Mouse (Mus musculus) bone marrow macrophage, adult 2 months (primary cell): ENCODE data around the gene Six2. TPM values are rescaled to one million over a fixed set of nuclear protein-coding genes. Genes with fewer than 3 reads are reported as not detected.

Experiments
- H3K27ac ChIP-seq: 2 replicates; pipeline ENCODE4 v1.5.1; 2012; ENCODE audit warnings: low read depth, low read length; ENCODE audit not compliant: insufficient read depth
- H3K4me1 ChIP-seq: 2 replicates; pipeline ENCODE4 v1.6.1; 2012; ENCODE audit warnings: low read length; ENCODE audit not compliant: control insufficient read depth, insufficient read depth
- H3K4me3 ChIP-seq: 2 replicates; pipeline ENCODE4 v1.5.1; 2012; ENCODE audit warnings: mild to moderate bottlenecking, low read length, moderate library complexity; ENCODE audit not compliant: insufficient read depth
- CTCF ChIP-seq: IDR thresholded peaks from 2 replicates; pipeline ENCODE4 v1.5.1; 2012; ENCODE audit warnings: low read depth, mild to moderate bottlenecking, low read length, moderate library complexity
- POLR2A ChIP-seq: IDR thresholded peaks from 2 replicates; pipeline ENCODE4 v1.6.1; 2012; ENCODE audit warnings: mild to moderate bottlenecking, low read depth, low read length, borderline replicate concordance
- polyA plus RNA-seq: library from polyadenylated mRNA; stranded (reverse); fragments of >200 nt; gene quantifications from 2 replicates; pipeline ENCODE4 v1.2.4, GENCODE M21; 2012; ENCODE audit not compliant: missing spikeins, insufficient read depth, insufficient read length

Six2 gene
- polyA plus RNA-seq = not detected in 2 replicates

DNA sequence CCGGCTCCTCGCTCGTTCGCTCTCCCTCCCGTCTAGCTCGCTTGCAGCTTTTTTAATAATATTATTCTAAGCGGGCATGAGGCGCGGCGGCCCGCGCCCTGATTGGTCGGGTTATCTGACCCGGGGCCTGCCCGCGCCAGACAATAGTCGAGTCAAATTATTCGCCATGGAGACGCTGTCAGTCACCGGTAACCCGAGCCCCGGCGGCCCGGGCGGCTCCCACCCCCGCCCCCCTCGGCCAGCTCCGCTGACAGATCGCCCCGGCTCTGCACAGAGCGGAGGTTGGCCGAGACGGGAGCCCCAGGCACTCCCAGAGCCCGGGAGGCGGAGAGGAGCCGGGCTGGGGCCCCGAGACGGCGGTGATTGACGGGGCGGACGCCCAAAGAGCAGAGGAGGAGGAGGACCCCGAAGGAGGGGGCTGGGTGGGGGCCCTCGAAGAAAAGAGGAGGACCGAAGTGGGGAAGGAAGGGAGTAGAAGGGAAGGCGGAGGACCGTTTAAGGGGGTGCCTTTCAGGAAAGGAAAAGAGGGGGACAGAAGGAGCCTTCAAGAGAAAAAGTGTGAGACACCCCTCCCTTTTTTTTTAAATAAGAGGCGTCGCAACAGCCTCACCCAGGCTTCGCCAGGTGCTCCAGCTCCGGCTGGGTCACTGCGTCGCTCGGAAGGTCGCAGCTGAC lies at the start of gene Six2:
Gene Six2 (minus strand): TSS at position 39 of the 675 bp plus-strand sequence.
- H3K27ac ChIP-seq = no peak within 1 kb of the TSS
- TF ChIP-seq CTCF (no peak), POLR2A (no peak)
- H3K4me1 ChIP-seq = no peaks in the 10 kb centered on the region
- H3K4me3 ChIP-seq = peak within 1 kb of the TSS; percentile 26; the same call in 1 of the 2 replicates

DNA sequence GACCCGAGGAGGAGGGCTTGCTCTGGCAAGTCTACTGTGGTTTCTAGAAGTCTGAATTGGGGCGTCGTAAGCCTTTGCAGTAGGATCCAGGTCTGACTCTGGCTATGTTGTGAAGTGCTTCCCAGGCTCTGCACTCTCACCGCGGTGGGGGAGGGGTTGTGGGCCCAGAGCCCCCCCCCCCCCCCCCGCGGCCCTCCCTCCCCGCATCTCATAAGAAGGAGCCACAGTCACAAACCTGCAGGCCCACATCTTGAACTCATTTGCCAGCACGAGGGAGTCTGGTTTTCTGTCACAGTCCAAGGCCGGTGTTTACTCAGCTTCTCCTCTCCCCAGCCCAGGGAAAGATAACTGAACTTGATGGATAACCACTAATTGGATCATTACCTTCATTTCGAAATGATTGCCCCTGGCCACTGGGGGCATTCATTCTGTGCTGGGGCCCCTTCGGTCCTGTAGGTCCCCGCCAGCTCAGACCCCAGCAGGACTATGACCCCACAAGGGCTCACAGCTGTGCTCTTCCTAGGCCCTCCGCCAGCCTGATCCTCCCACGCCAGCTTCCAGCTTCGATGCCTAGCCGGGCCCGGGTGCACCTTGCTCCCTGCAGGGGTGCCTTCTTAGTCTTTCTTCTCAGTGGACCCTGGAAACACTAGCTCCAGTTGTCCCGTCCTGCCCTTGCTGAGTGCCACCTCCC lies 49.2 kb upstream of the Six2 start:
- H3K4me3 ChIP-seq = no peak overlapping the region
- H3K4me1 ChIP-seq = no peaks in the 10 kb centered on the region
- H3K27ac ChIP-seq = no peak overlapping the region
- TF ChIP-seq CTCF (no peak), POLR2A (no peak)

DNA sequence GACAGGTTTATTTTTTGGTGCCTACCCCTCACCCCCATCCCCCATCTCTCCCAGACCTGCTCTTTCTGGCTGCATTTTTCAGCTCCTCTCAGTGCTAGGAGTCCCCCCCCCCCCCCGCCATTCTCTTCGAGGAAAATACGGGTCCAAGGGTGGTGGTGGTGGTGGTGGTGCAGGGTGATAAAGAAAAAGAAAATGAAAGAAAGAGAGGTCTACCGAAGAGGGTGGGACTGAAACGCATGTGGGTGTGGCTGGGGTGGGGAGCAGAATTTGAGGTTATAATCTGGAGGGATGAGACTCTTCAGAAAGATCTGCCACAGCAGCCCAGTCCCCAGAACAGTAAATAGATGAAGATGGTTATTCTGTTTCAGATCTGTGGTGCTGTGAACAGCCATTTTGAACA lies 43.3 kb upstream of the Six2 start:
- Histone ChIP-seq H3K27ac (no peak overlapping the region), H3K4me3 (no peak overlapping the region), H3K4me1 (no peaks in the 10 kb centered on the region)
- TF ChIP-seq POLR2A (no peak), CTCF (no peak)

DNA sequence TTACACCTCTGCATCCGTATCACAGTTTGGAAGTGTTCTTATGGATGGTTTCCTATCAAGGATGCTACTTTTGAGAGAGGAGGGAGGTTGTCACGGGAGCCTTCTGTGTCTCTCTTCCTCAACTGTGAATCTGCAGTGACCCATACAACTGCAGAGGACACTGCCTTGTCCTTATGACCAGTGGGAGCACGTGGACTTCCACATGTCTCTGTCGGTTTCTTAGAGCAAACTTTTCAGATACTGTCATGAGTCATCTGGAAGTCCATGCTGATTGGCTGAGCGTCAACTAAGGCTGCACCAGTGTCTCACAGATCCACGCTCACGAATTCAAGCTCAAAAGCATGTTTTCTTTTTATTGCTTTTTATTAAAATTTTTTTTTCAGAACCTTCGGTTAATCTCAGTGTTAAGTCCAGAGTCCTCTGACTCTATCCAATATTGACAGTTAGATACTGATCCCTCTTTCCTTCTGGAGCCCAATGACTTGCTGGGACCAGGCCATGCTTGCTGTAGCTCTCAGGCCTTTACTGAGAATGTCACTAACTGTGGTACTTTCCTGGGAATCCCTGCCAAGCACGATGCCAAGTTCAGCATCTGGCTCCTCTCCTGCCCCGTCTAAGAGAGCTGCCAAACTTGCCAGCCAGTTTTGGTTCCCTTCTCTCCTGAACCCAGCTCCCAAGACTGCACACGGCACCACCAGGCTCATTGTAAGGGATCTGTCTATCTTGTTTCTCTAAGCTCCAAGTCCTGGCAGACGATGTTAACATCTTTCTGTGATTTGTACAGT lies 42.3 kb upstream of the Six2 start:
- TF ChIP-seq POLR2A (no peak), CTCF (no peak)
- Histone ChIP-seq H3K4me3 (no peak overlapping the region), H3K4me1 (no peaks in the 10 kb centered on the region), H3K27ac (no peak overlapping the region)

DNA sequence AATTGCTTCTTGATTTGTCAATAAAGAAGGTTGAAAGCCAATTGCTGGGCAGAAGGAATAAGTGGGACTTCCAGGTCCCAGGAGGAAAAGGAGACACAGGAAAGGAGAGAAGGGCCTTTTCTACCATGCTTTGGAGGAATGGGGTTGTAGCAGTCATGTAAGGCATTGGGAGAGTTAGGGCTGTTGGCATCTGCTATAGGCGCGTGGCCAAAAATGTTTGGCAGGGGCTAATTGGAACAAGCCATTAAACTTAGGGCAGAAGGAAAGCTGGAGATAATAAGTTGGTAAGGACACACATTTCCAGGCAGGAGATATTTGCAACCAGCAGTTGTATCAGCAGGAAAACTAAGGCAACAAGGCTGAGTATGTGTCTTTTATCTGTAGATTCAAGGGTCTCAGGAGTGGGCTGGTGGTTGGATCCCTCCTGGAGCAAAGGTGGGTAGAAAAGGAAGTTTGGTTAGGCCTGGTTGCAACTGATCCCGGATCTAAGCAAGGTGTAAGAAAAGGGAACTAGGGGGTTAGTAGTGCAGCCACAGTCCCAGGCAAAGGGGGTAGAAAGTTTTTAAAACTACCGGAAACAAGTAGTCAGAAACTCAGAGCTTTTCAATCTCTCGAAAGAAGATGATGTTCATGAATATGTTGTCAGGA lies 40.1 kb upstream of the Six2 start:
- Histone ChIP-seq H3K4me1 (no peaks in the 10 kb centered on the region), H3K4me3 (no peak overlapping the region), H3K27ac (no peak overlapping the region)
- TF ChIP-seq CTCF (no peak), POLR2A (no peak)

DNA sequence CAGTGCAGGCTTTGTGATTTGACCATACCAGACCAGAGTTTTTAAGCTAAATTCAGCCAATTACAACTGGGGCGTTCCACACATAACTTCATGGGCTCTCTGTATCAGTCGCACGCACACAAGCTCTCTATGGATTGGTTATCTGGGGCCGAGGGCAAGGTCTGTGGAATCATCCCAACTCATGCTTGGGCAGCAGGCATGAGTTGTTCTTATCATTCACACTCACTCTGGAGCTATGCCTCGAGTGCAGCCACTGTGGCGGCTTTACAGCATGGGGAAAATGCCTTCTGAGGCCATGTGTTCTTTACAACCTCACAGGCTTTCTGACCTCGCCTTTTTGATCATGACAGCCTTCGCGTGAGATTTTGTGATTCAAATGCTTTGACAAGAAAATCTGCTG lies 37.9 kb upstream of the Six2 start:
- TF ChIP-seq CTCF = no peak
- no peak for TF ChIP-seq POLR2A
- Histone ChIP-seq H3K27ac (no peak overlapping the region), H3K4me1 (no peaks in the 10 kb centered on the region), H3K4me3 (no peak overlapping the region)

DNA sequence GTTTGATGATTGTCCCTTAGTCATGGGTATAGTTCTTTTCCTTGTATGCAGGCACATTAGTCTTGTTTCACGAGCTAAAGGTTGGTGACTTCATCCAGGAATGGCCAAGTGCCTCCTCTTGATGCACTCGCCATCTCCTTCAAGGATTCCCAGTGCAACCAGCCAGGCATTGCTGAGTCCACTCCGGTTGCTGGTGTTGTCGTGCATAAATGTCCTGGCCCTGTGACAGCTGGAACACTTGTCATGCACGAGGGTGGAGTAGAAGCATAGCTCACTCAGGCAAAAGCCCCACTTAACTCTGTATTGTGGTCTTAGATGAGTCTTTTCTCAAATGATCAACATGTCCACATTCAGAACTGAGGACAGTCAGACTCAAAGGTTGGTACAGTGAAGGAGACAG lies 35.1 kb upstream of the Six2 start:
- Histone ChIP-seq H3K4me3 (no peak overlapping the region), H3K27ac (no peak overlapping the region), H3K4me1 (no peaks in the 10 kb centered on the region)
- TF ChIP-seq CTCF (no peak), POLR2A (no peak)

DNA sequence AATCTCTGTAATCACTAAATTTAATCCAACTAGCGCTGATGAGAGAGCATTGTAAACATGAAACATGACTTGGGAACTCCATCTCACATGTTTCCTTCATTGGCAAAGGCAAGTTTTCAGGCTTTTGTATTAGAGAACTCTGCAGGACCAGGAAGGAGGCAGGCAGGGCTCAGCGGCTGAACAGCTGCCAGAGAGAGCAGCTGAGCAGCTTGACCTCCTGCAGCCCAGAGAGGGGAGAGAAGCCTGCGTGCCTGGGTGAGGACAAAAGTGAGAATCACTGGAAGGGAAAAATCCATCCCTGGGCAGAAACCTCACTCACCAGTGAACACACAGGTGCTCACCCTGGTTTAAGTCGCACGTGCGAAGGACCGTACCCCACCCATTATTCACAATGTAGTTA lies 29.2 kb upstream of the Six2 start:
- Histone ChIP-seq H3K4me3 (no peak overlapping the region), H3K4me1 (no peaks in the 10 kb centered on the region)
- TF ChIP-seq POLR2A (no peak), CTCF (no peak)

DNA sequence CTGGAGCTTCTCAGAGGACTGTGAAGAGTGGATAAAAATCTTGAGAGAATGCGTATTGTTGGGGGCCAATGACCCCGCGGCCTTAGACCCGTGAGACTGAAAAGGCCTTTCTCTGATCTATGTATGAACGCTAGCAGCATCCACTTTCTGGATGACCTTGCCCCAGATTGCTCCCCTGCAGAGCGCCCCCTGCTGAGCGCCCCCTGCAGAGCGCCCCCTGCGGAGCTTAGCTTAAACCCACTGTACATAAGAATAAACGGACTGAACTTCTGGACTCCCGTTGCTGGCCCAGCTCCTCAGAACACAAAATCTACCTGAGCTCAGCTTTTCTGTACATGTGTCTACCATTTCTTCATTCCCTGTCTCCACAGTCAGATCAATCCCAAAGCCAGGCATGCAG lies 27.7 kb upstream of the Six2 start:
- H3K4me3 ChIP-seq = no peak overlapping the region
- no peak overlapping the region for H3K27ac ChIP-seq
- H3K4me1 ChIP-seq = no peaks in the 10 kb centered on the region
- no peak for TF ChIP-seq CTCF
- TF ChIP-seq POLR2A = no peak

More for the DNA sequence above, 29.2 kb upstream of the Six2 start:
- no peak overlapping the region for H3K27ac ChIP-seq
